Mouse (Mus musculus): Measurements from ENCODE around the gene Olfr1500.
"Not testable (repeated sequence)": the region's sequence is repeated elsewhere in the genome, so short reads cannot be mapped to it uniquely, and the experiment has no call there.

Gene Olfr1500

DNA sequence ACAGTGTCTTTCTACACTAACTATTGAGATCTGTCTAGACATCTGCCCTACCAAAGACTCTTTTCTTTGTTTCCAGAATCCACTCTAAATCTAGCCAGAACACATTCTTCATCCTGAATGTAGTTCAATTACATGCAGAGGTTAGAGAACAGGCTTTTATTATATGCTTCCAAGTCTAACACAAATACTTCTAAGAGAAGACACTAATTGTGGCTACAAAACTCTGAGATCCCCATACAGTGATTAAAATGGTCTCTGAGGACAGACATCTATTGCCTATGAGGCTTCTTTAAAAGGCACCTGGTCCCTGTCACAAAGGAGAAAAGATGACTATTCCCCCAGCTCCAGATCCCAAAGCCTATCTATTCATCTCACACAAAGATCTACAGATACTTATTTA, at the start of gene Olfr1500:
TSS of gene Olfr1500 (minus strand) at position 101 of the 400 bp plus-strand sequence.
- no peak for DNase-seq (ENCODE audit: low read depth, low spot score)

DNA sequence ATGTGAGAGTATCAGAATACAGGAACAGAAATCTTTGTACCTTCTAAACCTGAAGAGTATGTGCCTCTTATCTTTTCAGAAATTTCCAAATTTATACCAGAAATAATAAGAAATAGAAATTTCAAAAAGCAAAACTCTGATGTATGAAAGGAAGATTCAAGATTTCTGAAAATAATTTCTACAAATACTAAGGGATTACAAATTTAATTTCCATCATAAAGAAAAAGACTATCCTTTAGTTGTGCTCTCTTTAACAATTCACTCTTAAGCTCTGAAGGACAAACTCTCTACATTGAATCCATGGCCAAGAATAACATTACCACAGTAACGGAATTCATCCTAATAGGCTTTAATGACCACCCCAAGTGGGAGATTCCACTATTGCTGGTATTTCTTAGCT, 31.2 kb upstream of the Olfr1500 start, which contains the start of gene Olfr1502:
TSS of gene Olfr1502 (plus strand) at position 301 of the 400 bp plus-strand sequence.
- DNase-seq (ENCODE audit: low read depth, low spot score) = no peak

DNA sequence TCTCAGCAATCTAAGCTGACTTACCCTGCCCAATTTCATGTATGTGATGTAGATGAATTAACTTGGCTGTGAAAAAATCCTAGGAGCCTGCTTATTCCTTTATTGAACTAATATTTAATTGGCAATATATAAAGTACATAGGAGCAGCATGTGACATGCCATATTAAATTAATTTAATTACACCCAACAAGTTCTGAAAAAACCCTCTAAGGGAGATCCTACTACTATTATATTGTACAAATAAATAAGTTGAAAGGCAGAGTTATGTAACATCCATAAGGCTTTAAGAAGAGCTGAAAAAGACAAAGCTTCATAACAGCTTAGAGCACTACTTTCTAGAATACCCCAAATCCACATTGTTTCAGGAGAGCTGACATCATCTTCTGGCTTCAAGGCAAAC, 20.3 kb upstream of the Olfr1500 start, which contains the start of gene Olfr1501:
TSS of gene Olfr1501 (minus strand) at position 101 of the 400 bp plus-strand sequence.
- DNase-seq (ENCODE audit: low read depth, low spot score) = not testable (repeated sequence)

DNA sequence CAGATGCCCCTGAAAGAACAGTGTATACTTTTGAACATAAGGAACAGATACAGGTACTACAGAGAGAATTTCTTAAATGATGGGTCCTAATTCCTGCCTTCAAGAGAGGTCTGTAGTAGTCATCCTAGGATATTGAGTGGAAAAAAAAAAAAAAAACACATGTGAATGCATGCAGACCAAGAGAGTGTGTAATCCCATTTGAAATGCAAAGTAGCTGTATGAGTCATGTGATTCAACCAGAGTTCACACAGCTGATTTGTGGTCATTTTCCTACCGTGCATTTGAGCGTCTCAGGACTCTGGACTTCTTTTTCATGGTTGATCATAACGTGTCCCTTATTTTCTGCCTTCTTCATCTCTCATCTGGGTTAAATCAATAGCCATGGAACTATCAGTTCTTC, 1.8 kb downstream of the Olfr1500 start:
- no peak for DNase-seq (ENCODE audit: low read depth, low spot score)

DNA sequence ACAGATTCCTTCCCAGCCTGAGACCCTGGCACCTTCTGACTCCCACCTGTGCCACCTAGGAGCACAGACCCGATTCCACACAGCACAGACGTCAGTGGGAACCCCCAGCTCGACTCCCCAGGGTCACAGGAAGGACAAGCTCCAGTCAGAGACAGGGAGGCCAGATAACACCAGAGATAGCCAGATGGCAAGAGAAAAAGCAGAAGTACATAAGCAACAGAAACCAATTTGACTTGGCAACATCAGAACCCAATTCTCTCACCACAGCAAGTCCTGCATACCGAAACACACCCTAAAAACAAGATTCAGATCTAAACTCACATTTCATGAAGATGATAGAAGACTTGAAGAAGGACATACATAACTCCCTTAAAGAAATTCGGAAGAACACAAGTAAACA, 9.4 kb downstream of the Olfr1500 start:
- DNase-seq (ENCODE audit: low read depth, low spot score) = no peak

- DNase-seq (ENCODE audit: low read depth, low spot score) = no peak
These were observed 10.9 kb downstream of the Olfr1500 start, which contains the start of gene Olfr1499 for GRCm38 (mm10) chr19:13819347-13819746. Gene Olfr1499, minus strand, starts transcription at chr19:13819447.

DNA sequence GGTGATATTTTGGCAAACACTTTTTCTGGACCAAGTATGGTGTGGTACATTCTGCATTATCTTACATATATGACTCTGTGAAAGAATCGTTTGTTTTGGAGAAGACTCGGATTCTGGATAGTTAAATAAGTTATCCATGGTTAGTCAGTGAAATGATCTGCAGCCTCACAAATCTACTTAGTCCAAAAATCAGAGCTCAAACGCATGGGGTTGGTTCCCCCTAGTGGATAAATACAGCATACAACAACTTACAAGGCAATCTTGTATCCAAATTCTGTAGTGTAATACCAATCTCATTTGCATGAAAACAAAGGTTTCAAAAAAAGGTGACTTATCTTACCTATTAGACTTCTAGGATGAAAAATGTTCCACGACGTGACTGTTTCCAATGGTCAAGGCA, 11.5 kb downstream of the Olfr1500 start:
- DNase-seq (ENCODE audit: low read depth, low spot score) = peak; percentile 16

DNA sequence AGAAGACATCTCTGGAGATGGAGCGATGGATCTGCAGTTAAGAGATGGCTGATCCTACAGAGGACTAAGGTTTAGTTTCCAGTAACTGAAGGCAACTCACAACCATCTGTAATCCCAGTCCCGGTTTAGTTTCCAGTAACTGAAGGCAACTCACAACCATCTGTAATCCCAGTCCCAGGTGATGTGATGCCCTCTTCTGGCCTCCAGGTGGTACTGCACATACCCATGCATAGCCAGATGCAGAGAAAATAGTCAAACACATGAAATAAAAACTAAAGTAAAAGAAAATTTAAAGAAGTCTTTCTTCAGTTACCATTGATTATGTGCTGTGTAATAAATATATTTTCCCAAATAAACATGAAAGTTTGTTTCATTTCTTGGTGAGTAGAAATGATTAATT, 17.5 kb downstream of the Olfr1500 start:
- no peak for DNase-seq (ENCODE audit: low read depth, low spot score)

- DNase-seq (ENCODE audit: low read depth, low spot score) = not testable (repeated sequence)
These were observed 24.8 kb downstream of the Olfr1500 start for GRCm38 (mm10) chr19:13805486-13805885.

- no peak for DNase-seq (ENCODE audit: low read depth, low spot score)
These were observed 32.2 kb downstream of the Olfr1500 start, which contains the start of gene Olfr1497 for GRCm38 (mm10) chr19:13798102-13798501. Gene Olfr1497, minus strand, starts transcription at chr19:13798202.

DNA sequence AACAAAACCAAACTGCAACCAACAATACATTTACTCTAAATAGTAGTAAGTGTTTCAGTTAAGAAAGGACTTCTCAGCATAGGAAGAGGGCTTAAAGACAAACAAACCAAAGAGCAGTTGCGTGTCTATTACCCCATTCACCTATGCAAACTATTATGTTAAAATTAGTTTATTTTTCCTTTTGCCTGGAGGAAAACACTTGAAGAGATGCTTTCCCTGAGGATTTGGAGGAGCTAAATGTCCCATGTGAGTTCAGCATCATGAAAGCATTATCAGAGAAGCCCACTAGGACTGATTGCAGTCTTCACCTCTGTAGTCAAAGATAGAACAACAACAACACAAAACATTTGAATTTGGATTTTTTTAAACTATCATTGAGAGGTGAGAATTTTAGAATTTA, 52.7 kb downstream of the Olfr1500 start, which contains the start of gene Olfr1496:
TSS of gene Olfr1496 (plus strand) at position 301 of the 400 bp plus-strand sequence.
- DNase-seq (ENCODE audit: low read depth, low spot score) = no peak
